Mouse (Mus musculus): Measurements from ENCODE around the gene Notch1. TPM values are rescaled to one million over a fixed set of nuclear protein-coding genes. Genes with fewer than 3 reads are reported as not detected.

The Notch1 gene
- total and polyA plus RNA-seq, 2 experiments, result 6.2 to 9.7 TPM

GRCm38 (mm10) chr2:26507481-26507886 lies 9.0 kb downstream of the Notch1 start:
- WGBS, result 31% methylated on average over 7 of the region's 7 CpGs

GRCm38 (mm10) chr2:26506746-26507280 lies 9.7 kb downstream of the Notch1 start:
- no peak overlapping the region for H3K9ac ChIP-seq (ENCODE audit: low read depth, low read length)
- 30% methylated on average over 3 of the region's 3 CpGs for WGBS
- TF ChIP-seq CTCF (IDR thresholded peaks at IDR 0.05; ENCODE audit: low read depth, low read length) (no peak), POLR2A (IDR thresholded peaks at IDR 0.05; ENCODE audit: extremely low read depth, insufficient read depth, low read length) (0 out of 2 replicates have a peak, but pooled peaks have one; percentile 26)

More at GRCm38 (mm10) chr2:26507481-26507886, 9.0 kb downstream of the Notch1 start:
- DNase-seq (ENCODE audit: extremely low read depth, low read depth, low spot score), result peak; percentile 72
- Histone ChIP-seq H3K36me3 (ENCODE audit: control insufficient read depth, insufficient read depth, low read length) (no peaks in the 10 kb centered on the region), H3K79me2 (ENCODE audit: control insufficient read depth, insufficient read depth, low read length) (0 out of 2 replicates have a peak, but pooled peaks cover 2% of the 10 kb centered on the region), H3K4me1 (ENCODE audit: control insufficient read depth, insufficient read depth, low read length) (peaks cover 24% of the 10 kb centered on the region), H3K27me3 (ENCODE audit: control insufficient read depth, insufficient read depth, low read length) (no peaks in the 10 kb centered on the region), H3K27ac (replicated peaks; ENCODE audit: insufficient read depth, low read depth, low read length) (peak overlapping the region; percentile 88), H3K9ac (ENCODE audit: low read depth, low read length) (peak overlapping the region; percentile 11; the same call in 1 of the 2 replicates), H3K4me3 (ENCODE audit: insufficient read depth, low read depth, low read length) (no peak overlapping the region)
- TF ChIP-seq CTCF (IDR thresholded peaks at IDR 0.05; ENCODE audit: low read depth, low read length) (no peak), POLR2A (IDR thresholded peaks at IDR 0.05; ENCODE audit: extremely low read depth, insufficient read depth, low read length) (no peak)

GRCm38 (mm10) chr2:26504772-26505480 lies 11.5 kb downstream of the Notch1 start:
- TF ChIP-seq POLR2A (IDR thresholded peaks at IDR 0.05; ENCODE audit: extremely low read depth, insufficient read depth, low read length) (no peak), CTCF (IDR thresholded peaks at IDR 0.05; ENCODE audit: low read depth, low read length) (no peak)
- DNase-seq (ENCODE audit: extremely low read depth, low read depth, low spot score), result no peak
- 81% methylated on average over 9 of the region's 9 CpGs for WGBS
- Histone ChIP-seq H3K79me2 (ENCODE audit: control insufficient read depth, insufficient read depth, low read length) (peaks cover 22% of the 10 kb centered on the region), H3K4me1 (ENCODE audit: control insufficient read depth, insufficient read depth, low read length) (peaks cover 28% of the 10 kb centered on the region), H3K4me3 (ENCODE audit: insufficient read depth, low read depth, low read length) (no peak overlapping the region), H3K27ac (replicated peaks; ENCODE audit: insufficient read depth, low read depth, low read length) (no peak overlapping the region; the same call in 1 of the 2 replicates), H3K36me3 (ENCODE audit: control insufficient read depth, insufficient read depth, low read length) (no peaks in the 10 kb centered on the region), H3K9ac (ENCODE audit: low read depth, low read length) (no peak overlapping the region), H3K27me3 (ENCODE audit: control insufficient read depth, insufficient read depth, low read length) (no peaks in the 10 kb centered on the region)

More at GRCm38 (mm10) chr2:26506746-26507280, 9.7 kb downstream of the Notch1 start:
- Histone ChIP-seq H3K27ac (replicated peaks; ENCODE audit: insufficient read depth, low read depth, low read length) (peak overlapping the region; percentile 88), H3K4me1 (ENCODE audit: control insufficient read depth, insufficient read depth, low read length) (peaks cover 27% of the 10 kb centered on the region), H3K36me3 (ENCODE audit: control insufficient read depth, insufficient read depth, low read length) (no peaks in the 10 kb centered on the region), H3K4me3 (ENCODE audit: insufficient read depth, low read depth, low read length) (no peak overlapping the region), H3K79me2 (ENCODE audit: control insufficient read depth, insufficient read depth, low read length) (peaks cover 9% of the 10 kb centered on the region), H3K27me3 (ENCODE audit: control insufficient read depth, insufficient read depth, low read length) (no peaks in the 10 kb centered on the region)
- DNase-seq (ENCODE audit: extremely low read depth, low read depth, low spot score), result peak; percentile 96

GRCm38 (mm10) chr2:26503661-26504575 lies 12.5 kb downstream of the Notch1 start:
- Histone ChIP-seq H3K27ac (replicated peaks; ENCODE audit: insufficient read depth, low read depth, low read length) (peak overlapping the region; percentile 84), H3K4me3 (ENCODE audit: insufficient read depth, low read depth, low read length) (peak overlapping the region; percentile 65), H3K36me3 (ENCODE audit: control insufficient read depth, insufficient read depth, low read length) (no peaks in the 10 kb centered on the region), H3K27me3 (ENCODE audit: control insufficient read depth, insufficient read depth, low read length) (no peaks in the 10 kb centered on the region), H3K79me2 (ENCODE audit: control insufficient read depth, insufficient read depth, low read length) (peaks cover 31% of the 10 kb centered on the region), H3K9ac (ENCODE audit: low read depth, low read length) (peak overlapping the region; percentile 90), H3K4me1 (ENCODE audit: control insufficient read depth, insufficient read depth, low read length) (peaks cover 28% of the 10 kb centered on the region)
- TF ChIP-seq POLR2A (IDR thresholded peaks at IDR 0.05; ENCODE audit: extremely low read depth, insufficient read depth, low read length) (peak; percentile 89), CTCF (IDR thresholded peaks at IDR 0.05; ENCODE audit: low read depth, low read length) (no peak)
- WGBS, result 4% methylated on average over 55 of the region's 59 CpGs
- peak; percentile 81 for DNase-seq (ENCODE audit: extremely low read depth, low read depth, low spot score)

- DNase-seq (ENCODE audit: extremely low read depth, low read depth, low spot score), result no peak
- H3K36me3 ChIP-seq (ENCODE audit: control insufficient read depth, insufficient read depth, low read length), result no peaks in the 10 kb centered on the region
- H3K4me1 ChIP-seq (ENCODE audit: control insufficient read depth, insufficient read depth, low read length), result peaks cover 31% of the 10 kb centered on the region
- H3K27me3 ChIP-seq (ENCODE audit: control insufficient read depth, insufficient read depth, low read length), result no peaks in the 10 kb centered on the region
- peak overlapping the region; percentile 65 for H3K4me3 ChIP-seq (ENCODE audit: insufficient read depth, low read depth, low read length)
- H3K27ac ChIP-seq (replicated peaks; ENCODE audit: insufficient read depth, low read depth, low read length), result peak overlapping the region; percentile 53
- peak overlapping the region; percentile 90 for H3K9ac ChIP-seq (ENCODE audit: low read depth, low read length)
- H3K79me2 ChIP-seq (ENCODE audit: control insufficient read depth, insufficient read depth, low read length), result peaks cover 37% of the 10 kb centered on the region
- no peak for TF ChIP-seq CTCF (IDR thresholded peaks at IDR 0.05; ENCODE audit: low read depth, low read length)
- no peak for TF ChIP-seq POLR2A (IDR thresholded peaks at IDR 0.05; ENCODE audit: extremely low read depth, insufficient read depth, low read length)
- 0% methylated on average over 57 of the region's 57 CpGs for WGBS
These were observed 13.4 kb downstream of the Notch1 start for GRCm38 (mm10) chr2:26502863-26503631.
